Mouse (Mus musculus): ENCODE data around the gene Rassf8.

The Rassf8 gene

DNA sequence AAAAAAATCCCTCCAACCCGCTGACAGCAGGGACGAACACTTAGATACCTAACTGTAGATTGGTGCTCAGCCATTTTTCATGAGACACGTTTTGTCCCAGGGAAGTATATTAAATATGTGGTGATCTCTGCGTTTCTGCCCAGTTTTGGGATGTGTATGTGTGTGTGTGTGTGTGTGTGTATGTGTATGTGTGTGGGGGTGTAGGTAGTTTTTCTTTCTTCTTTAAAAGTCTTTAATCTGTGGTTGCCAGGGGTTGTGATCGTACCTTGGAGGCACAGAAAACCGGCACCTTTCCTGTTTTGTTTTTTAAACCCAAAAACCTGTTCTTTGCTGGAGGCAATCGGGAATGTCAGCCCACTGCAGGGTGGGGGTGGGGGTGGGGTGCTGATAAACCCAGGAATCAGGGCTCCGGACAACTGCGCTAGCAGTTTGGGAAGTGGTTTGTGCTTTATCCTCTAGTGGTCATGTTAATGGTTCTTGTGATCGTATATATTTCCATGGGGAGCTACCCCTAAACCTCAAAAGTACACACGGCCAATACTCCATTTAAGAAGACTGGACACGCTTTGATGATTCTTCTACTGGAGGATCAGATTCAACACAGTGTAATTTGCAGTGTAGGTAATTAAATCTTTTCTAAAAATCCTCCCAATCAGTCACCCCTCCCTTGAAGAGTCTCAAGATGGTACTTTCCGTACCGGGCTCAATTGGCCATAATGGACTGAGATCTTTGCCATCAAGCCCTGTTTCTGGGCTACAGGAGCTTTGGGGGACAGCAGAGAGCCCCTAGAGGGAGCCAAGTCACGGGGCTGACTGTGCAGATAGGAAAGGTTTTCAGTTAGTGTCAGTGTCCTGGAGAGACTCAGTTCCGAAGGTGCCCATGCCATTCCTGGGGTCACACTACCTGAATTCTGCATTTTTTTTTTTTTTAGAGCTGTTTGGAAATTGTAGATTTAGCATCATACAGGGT is 1.4 kb downstream of the Rassf8 start:
- peak; percentile 45 for DNase-seq

- no peak for DNase-seq
Observed at GRCm38 (mm10) chr6:145750394-145750793, 3.8 kb downstream of the Rassf8 start.

DNA sequence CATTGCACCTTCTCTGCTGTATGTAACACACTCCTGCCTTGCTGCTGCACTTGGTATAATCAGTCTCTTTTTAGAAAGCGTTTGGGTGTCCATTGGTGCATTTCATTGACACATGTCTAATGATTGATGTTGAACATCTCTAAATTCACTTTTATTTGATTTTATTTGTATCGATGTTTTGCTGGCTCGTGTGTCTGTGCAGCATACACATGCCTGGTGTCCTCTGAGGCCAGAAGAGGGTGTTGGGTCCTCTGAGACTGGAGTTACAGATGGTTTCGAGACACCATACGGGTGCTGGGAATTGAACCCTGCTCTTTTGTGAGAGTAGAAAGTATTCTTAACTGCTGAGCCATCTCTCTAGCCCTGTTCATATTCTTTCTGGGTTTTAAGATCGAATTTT is 6.7 kb downstream of the Rassf8 start:
- DNase-seq = no peak

DNA sequence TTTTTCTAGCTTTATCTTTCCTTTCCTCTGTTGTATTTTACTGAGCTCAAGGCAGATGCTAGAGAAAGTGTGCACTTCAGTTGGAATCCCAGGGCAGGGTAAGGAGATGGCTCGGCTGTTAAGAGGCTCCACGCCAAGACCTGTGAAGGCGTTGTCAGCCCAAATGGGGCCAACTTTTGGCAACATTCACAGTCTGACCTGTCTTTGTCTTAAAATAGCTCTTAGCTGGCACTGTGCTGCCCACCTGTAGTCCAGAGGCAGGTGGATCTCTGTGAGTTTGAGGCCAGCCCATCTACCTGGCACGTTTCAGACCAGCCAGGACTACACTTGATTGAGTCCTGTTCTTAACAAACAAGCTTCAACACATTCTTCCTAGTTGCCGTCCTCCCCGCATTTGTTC is 7.9 kb downstream of the Rassf8 start:
- no peak for DNase-seq

GRCm38 (mm10) chr6:145755942-145756639 is 9.5 kb downstream of the Rassf8 start:
- no peak for DNase-seq

- no peak for DNase-seq
Observed at GRCm38 (mm10) chr6:145756640-145757005, 10.1 kb downstream of the Rassf8 start.

DNA sequence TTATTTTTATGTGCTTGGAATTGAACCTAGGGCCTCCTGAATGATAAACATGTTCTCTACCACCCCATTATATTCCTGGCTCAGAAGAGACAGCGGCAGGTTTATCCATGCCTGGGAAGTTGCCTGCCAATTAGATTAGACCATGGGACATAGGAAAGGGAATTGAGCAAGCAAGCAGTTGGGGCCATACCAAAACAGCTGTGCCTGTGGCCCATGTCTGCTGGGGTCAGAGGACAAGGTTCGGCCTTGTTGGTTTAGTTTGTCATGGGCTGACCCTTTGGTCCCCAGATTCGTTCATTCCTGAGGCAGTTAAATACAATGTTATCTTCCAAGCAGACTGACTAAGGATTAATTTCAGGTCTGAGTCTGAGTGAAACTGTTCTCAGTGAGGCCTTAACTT is 10.8 kb downstream of the Rassf8 start:
- no peak for DNase-seq

DNA sequence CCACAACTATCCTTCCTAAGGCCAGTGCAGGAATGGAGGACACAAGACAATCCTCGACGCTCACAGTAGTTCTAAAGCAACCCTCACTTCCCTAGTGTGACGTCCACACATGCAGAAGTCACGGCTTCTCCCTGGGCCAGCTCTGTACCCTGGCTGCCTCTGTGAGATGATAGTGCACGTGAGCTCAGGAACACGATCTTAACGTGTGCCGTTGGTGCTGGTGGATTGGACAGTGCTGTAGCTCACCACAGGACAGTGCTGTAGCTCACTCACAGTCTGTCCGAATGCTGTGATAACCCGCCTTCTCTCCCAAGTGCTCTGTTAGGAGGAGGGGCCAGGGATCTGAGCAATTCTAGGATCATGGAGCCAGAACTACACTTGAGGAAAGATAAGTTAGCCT is 12.1 kb downstream of the Rassf8 start:
- no peak for DNase-seq

DNA sequence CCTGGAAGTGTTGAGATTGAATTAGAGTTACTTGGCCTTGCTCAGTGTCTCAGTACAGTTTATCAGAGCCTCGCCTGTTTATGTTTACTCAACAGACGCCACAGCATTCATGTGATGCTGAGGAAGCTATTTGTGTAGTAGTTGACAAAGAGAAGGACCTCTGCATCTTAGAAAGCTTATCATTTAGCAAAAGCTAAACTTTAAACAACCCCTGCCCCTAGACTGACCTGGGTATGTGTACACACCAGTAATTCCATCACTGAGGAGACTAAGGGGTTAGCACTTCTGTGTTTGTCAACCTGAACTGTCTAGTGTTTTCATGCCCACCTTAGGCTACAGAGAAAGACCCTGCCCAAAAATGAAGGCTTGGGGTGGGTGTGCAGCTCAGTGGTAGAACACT is 12.9 kb downstream of the Rassf8 start:
- DNase-seq = no peak

DNA sequence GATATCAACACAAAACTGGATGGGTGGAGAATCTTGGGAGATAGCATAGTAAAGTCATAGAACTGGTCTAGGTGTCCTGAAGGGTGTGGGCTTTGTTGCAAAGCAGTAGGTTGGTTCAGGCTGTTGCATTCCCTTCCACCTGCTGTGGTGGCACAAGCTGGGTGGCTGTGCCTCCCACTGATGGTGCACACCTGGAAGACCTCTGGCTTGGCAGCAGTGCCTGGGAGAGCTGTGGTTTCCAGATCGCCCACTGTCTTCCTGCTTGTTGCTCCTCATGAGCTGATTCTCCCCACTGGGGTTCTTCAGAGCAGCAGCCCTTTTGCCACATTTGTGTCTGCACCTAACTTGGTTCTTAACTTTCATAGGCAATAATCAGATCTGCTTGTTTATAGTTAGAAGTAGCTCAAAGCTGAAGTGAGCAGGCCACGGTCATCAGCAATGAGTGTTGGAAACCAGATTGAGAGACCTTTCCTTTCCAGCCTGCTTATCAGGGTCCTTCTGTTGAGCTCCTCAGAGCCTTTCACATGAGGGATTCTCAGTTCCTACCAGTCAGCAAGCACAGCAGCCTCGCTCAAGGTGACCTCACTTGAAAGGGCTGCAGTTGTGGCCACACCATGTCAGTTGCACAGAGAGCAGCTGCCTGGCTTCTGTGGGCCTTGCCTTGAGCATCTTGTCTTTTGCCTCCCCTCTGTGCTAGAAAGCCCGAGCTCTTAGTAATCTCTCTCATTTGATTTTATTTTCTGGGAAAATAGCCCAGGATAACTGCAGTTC is 13.9 kb downstream of the Rassf8 start:
- DNase-seq = peak; percentile 33

DNA sequence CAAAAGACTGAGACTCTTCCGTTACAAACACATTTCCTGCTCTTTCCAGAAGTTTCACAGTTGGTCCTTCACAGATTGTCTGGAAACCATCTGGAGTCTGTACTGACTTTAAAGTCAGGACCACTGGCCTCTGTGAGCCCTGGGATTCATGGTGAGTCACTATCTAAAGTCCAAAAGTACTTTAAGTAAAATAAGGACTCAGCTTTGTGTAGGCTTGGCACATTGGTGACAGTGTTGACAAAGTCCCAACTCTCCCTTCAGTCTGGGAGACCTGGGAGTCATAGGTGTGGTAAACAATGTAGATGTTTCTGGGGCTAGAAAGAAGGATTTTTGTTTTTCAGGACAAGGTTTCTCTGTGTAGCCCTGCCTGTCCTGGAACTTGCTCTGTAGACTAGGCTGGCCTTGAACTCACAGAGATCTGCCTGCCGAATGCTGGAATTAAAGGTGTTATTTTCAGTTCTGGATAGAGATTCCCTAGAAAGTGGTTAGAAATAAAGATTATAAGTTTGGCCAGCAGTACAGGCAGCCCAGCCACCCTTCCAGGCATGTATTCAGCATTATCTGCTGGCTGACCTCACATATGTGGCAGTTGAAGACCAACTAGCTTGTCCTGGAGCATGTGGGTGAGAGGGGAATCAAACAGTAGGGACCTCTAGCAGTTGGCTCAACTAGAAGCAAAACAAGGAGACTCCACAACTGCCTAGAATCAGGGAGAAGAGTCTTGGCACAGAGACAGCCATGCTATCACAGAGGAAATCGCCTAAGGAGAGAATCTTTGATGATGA is 14.8 kb downstream of the Rassf8 start:
- no peak for DNase-seq

GRCm38 (mm10) chr6:145762016-145762415 is 15.5 kb downstream of the Rassf8 start:
- no peak for DNase-seq

- no peak for DNase-seq
Observed at GRCm38 (mm10) chr6:145763051-145763450, 16.5 kb downstream of the Rassf8 start.

GRCm38 (mm10) chr6:145765011-145765410 is 18.5 kb downstream of the Rassf8 start:
- no peak for DNase-seq

GRCm38 (mm10) chr6:145766971-145767370 is 20.4 kb downstream of the Rassf8 start:
- DNase-seq = no peak

- DNase-seq = peak; percentile 3
Observed at GRCm38 (mm10) chr6:145767637-145768036, 21.1 kb downstream of the Rassf8 start.

DNA sequence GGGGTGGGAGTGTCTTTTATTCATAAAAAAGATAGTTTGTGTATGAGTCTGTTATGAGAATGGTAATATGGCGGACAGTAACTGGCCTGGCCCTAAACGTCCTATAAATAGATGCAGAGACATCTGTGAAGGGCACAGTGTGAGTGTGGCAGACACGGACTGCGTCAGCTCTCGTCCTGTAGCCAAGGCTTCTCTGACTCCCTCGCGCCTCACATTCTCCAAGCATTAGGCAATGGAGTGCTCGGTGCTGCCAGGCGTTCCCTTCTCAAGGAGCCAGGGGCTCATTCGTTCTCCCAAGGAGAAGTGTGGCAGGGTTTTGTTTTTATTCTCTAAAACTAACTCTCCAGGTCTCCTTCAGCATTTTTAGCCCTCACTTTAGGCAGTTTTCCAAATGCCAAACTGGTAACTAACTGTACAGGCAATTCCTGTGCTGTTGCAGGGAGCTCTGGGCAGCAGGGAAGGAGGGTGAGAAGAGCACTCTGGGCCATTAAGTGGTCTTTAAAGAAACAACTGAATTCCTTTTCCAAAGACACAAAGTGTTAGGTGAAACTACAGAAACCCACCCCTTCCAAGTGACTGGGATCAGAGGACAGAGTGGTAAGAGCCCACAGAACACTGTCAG is 22.2 kb downstream of the Rassf8 start:
- peak; percentile 69 for DNase-seq

- peak; percentile 30 for DNase-seq
Observed at GRCm38 (mm10) chr6:145769855-145770254, 23.3 kb downstream of the Rassf8 start.

GRCm38 (mm10) chr6:145770272-145771000 is 23.9 kb downstream of the Rassf8 start:
- peak; percentile 4 for DNase-seq

- DNase-seq = peak; percentile 2
Observed at GRCm38 (mm10) chr6:145774436-145774835, 27.9 kb downstream of the Rassf8 start.

- DNase-seq = no peak
Observed at GRCm38 (mm10) chr6:145776241-145776640, 29.7 kb downstream of the Rassf8 start.

Measured in kidney, postnatal 10 days (tissue).